Mouse (Mus musculus) frontal cortex, postnatal 10 days (tissue): ENCODE measurements around the gene Erh.
A peak's percentile ranks its signal among the peaks of the same experiment; 100 is the strongest.

Experiments
- DNase-seq, 2 experiments: peaks; one replicate each; pipeline ENCODE4 v3.0.0; 2022; ENCODE audit warnings: low spot score in 2 of 2, mixed read lengths in 1 of 2

Erh gene

GRCm38 (mm10) chr12:80643693-80644505 lies at the start of gene Erh, which contains the start of gene Slc39a9:
TSS of gene Erh (minus strand) at chr12:80644341.
TSS of gene Slc39a9 (plus strand) at chr12:80643883.
- peak; percentile 89 to 92 for DNase-seq

GRCm38 (mm10) chr12:80693700-80694099 lies 49.6 kb upstream of the Erh start:
- no peak for DNase-seq

- DNase-seq: no peak
Observed at GRCm38 (mm10) chr12:80692269-80692972, 48.3 kb upstream of the Erh start, which contains the start of gene Plekhd1. TSS of gene Plekhd1 (plus strand) at chr12:80692591.

GRCm38 (mm10) chr12:80691671-80692091 lies 47.5 kb upstream of the Erh start:
- no peak for DNase-seq

GRCm38 (mm10) chr12:80689696-80690095 lies 45.6 kb upstream of the Erh start:
- DNase-seq: no peak

- DNase-seq: no peak
Observed at GRCm38 (mm10) chr12:80687788-80688211, 43.7 kb upstream of the Erh start.

- DNase-seq: no peak
Observed at GRCm38 (mm10) chr12:80684316-80684715, 40.2 kb upstream of the Erh start.

- no peak for DNase-seq
Observed at GRCm38 (mm10) chr12:80683554-80683953, 39.4 kb upstream of the Erh start.

GRCm38 (mm10) chr12:80681340-80681739 lies 37.2 kb upstream of the Erh start:
- no peak for DNase-seq

GRCm38 (mm10) chr12:80673170-80673569 lies 29.0 kb upstream of the Erh start:
- peak in 1 of 2 experiments; percentile 45 for DNase-seq

- no peak for DNase-seq
Observed at GRCm38 (mm10) chr12:80668391-80668790, 24.2 kb upstream of the Erh start.

GRCm38 (mm10) chr12:80663935-80664334 lies 19.8 kb upstream of the Erh start:
- DNase-seq: no peak

GRCm38 (mm10) chr12:80662322-80662721 lies 18.2 kb upstream of the Erh start:
- no peak for DNase-seq

GRCm38 (mm10) chr12:80658661-80659060 lies 14.5 kb upstream of the Erh start:
- DNase-seq: no peak

GRCm38 (mm10) chr12:80654659-80655025 lies 10.5 kb upstream of the Erh start:
- no peak for DNase-seq

GRCm38 (mm10) chr12:80653951-80654658 lies 10.0 kb upstream of the Erh start:
- DNase-seq: no peak

GRCm38 (mm10) chr12:80646377-80646776 lies 2.2 kb upstream of the Erh start:
- DNase-seq: no peak

- peak in 1 of 2 experiments; percentile 9 for DNase-seq
Observed at GRCm38 (mm10) chr12:80644506-80644868, 346 bp upstream of the Erh start.

- peak; percentile 28 to 31 for DNase-seq
Observed at GRCm38 (mm10) chr12:80642725-80643692, 1.1 kb downstream of the Erh start.

GRCm38 (mm10) chr12:80631790-80632189 lies 12.4 kb downstream of the Erh start:
- no peak for DNase-seq

GRCm38 (mm10) chr12:80620501-80620900 lies 23.6 kb downstream of the Erh start:
- no peak for DNase-seq
